Mouse (Mus musculus) yolk sac, embryonic 10.5 days (tissue): Measurements from ENCODE around the gene St6galnac1.

Experiments
- DNase-seq: peaks from one replicate; pipeline ENCODE4 v3.0.0-alpha.2; 2017; ENCODE audit warnings: low spot score

Gene St6galnac1

DNA sequence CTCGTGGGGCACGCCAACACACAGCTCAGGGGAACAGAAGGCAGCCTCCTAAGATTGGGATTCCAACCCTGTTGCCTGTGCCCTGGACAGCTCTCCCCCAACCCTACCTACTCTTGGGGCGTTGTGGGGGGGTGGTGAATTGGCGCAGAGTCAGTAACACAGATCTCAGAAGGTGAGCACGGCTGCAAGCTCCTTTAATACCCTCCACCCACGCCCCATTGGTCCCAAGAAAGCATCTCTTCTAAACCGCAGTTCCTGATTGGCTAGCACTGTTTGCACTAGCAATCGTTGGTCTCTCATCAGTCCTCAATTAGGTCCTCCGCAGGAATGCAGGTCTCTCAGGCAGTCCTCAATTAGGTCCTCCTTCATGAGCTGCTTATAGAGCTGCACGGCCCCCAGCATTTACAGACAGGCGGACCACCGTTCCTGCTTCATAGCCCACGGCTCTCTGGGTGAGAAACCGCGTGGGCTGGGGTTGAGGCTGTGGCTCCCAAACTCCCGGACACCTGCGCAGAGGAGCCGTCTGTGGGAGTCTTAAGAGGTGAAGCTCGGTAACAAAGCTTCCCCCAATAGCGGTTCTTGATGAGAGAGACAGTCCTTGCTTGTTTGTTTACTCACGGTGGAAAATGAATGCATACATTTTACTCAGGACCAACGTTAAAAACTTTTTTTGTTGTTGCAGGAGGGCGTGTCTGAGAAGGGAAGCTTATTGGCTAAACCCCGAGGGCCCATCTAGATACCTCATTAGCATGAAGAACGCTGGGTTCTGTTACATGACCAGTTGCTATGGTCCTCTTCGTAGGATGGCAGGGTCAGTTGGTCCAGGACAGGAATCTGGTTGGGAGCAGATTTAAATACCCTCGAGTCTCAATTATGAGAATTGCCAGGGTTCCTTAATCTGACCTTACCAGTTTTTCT, 50.0 kb downstream of the St6galnac1 start:
- DNase-seq: no peak

- no peak for DNase-seq
Measured at GRCm38 (mm10) chr11:116723064-116723463, 52.2 kb downstream of the St6galnac1 start.

GRCm38 (mm10) chr11:116721548-116722271, 53.6 kb downstream of the St6galnac1 start:
- DNase-seq: no peak

GRCm38 (mm10) chr11:116720319-116720865, 54.9 kb downstream of the St6galnac1 start:
- no peak for DNase-seq
